Mouse (Mus musculus): ENCODE data around the gene Tnfrsf1a. TPM values are rescaled to one million over a fixed set of nuclear protein-coding genes. Genes with fewer than 3 reads are reported as not detected.

Tnfrsf1a gene
- polyA plus RNA-seq, 1 experiment from 2014 or later = 32.8 TPM

GRCm38 (mm10) chr6:125354352-125355151, 5.4 kb downstream of the Tnfrsf1a start:
- Histone ChIP-seq H3K27ac (ENCODE audit: low read length) (peak overlapping the region; percentile 10), H3K9me3 (replicated peaks; ENCODE audit: control insufficient read depth, low read length) (no peaks in the 10 kb centered on the region), H3K4me3 (ENCODE audit: low read depth, low read length) (no peak overlapping the region), H3K27me3 (ENCODE audit: control insufficient read depth, insufficient read depth, low read depth, low read length) (no peaks in the 10 kb centered on the region), H3K36me3 (ENCODE audit: control insufficient read depth, insufficient read depth) (peaks cover 4% of the 10 kb centered on the region), H3K9ac (ENCODE audit: low read depth, low read length) (no peak overlapping the region), H3K4me1 (ENCODE audit: control insufficient read depth, low read depth, low read length) (peaks cover 41% of the 10 kb centered on the region), H3K4me2 (ENCODE audit: low read depth, low read length) (peak overlapping the region; percentile 33)
- 8% methylated on average over 14 of the region's 14 CpGs for WGBS (ENCODE audit: insufficient replicate concordance)
- ATAC-seq (ENCODE audit: low read depth) = peak; percentile 54

DNA sequence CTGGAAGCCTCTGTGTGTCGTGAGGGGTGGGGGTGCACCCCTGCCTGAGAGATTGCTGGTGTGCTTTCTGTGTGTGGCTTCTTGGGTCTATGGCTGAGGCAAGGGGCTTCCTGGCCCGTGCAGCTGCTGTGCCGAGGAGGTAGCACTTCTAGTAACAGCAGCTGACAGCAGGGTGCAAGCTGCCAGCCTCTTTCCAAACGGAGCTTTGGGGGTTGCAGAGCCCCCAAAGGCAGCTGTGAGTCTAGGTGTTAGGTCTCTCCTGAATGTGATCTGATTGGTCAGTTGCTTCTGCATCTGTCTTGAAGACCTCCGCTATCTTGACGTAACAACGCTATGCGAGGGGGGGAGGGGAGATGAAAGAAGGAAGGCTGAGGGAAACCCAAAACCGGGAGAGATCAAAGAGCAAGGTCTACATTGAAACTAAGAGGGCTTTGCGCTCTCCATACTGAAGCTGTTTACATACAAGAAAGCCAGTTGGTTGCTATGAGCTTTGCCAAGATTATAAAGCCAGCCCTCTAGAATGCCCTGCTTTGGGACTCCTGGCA, 6.1 kb downstream of the Tnfrsf1a start:
- H3K4me3 ChIP-seq (ENCODE audit: low read depth, low read length) = no peak overlapping the region
- no peaks in the 10 kb centered on the region for H3K9me3 ChIP-seq (replicated peaks; ENCODE audit: control insufficient read depth, low read length)
- H3K27me3 ChIP-seq (ENCODE audit: control insufficient read depth, insufficient read depth, low read depth, low read length) = no peaks in the 10 kb centered on the region
- H3K4me1 ChIP-seq (ENCODE audit: control insufficient read depth, low read depth, low read length) = peaks cover 41% of the 10 kb centered on the region
- H3K27ac ChIP-seq (ENCODE audit: low read length) = no peak overlapping the region; the same call in 1 of the 2 replicates
- no peak overlapping the region for H3K9ac ChIP-seq (ENCODE audit: low read depth, low read length)
- 10% methylated on average over 10 of the region's 10 CpGs for WGBS (ENCODE audit: insufficient replicate concordance)
- no peak; the same call in 1 of the 2 replicates for ATAC-seq (ENCODE audit: low read depth)
- peaks cover 4% of the 10 kb centered on the region for H3K36me3 ChIP-seq (ENCODE audit: control insufficient read depth, insufficient read depth)
- peak overlapping the region; percentile 6 for H3K4me2 ChIP-seq (ENCODE audit: low read depth, low read length)

GRCm38 (mm10) chr6:125356264-125356663, 7.1 kb downstream of the Tnfrsf1a start:
- Histone ChIP-seq H3K27me3 (ENCODE audit: control insufficient read depth, insufficient read depth, low read depth, low read length) (no peaks in the 10 kb centered on the region), H3K4me1 (ENCODE audit: control insufficient read depth, low read depth, low read length) (peaks cover 41% of the 10 kb centered on the region), H3K9me3 (replicated peaks; ENCODE audit: control insufficient read depth, low read length) (no peaks in the 10 kb centered on the region), H3K4me2 (ENCODE audit: low read depth, low read length) (no peak overlapping the region), H3K4me3 (ENCODE audit: low read depth, low read length) (no peak overlapping the region), H3K9ac (ENCODE audit: low read depth, low read length) (no peak overlapping the region), H3K27ac (ENCODE audit: low read length) (no peak overlapping the region), H3K36me3 (ENCODE audit: control insufficient read depth, insufficient read depth) (peaks cover 4% of the 10 kb centered on the region)
- 53% methylated on average over 8 of the region's 8 CpGs for WGBS (ENCODE audit: insufficient replicate concordance)
- no peak for ATAC-seq (ENCODE audit: low read depth)

DNA sequence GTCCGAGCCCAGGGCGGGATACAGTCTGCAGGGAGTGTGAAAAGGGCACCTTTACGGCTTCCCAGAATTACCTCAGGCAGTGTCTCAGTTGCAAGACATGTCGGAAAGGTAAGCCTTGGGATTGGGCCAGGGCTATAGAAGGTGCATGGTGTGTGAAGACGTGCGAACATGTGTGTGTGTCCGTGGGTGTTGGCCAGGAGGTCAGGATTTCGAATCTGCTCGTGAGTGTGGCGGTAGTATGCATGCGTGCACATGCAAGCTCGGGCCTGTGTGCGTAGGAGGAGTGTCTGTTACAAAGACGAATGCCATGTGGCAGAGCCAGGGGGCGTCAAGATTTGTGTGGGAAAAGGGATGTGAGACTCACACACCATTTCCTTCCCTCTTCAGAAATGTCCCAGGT, 8.2 kb downstream of the Tnfrsf1a start:
- no peak for ATAC-seq (ENCODE audit: low read depth)
- Histone ChIP-seq H3K4me3 (ENCODE audit: low read depth, low read length) (no peak overlapping the region), H3K36me3 (ENCODE audit: control insufficient read depth, insufficient read depth) (peaks cover 13% of the 10 kb centered on the region), H3K27me3 (ENCODE audit: control insufficient read depth, insufficient read depth, low read depth, low read length) (no peaks in the 10 kb centered on the region), H3K9ac (ENCODE audit: low read depth, low read length) (no peak overlapping the region), H3K4me2 (ENCODE audit: low read depth, low read length) (no peak overlapping the region), H3K27ac (ENCODE audit: low read length) (no peak overlapping the region), H3K9me3 (replicated peaks; ENCODE audit: control insufficient read depth, low read length) (no peaks in the 10 kb centered on the region), H3K4me1 (ENCODE audit: control insufficient read depth, low read depth, low read length) (peaks cover 31% of the 10 kb centered on the region)
- 72% methylated on average over 15 of the region's 15 CpGs for WGBS (ENCODE audit: insufficient replicate concordance)

DNA sequence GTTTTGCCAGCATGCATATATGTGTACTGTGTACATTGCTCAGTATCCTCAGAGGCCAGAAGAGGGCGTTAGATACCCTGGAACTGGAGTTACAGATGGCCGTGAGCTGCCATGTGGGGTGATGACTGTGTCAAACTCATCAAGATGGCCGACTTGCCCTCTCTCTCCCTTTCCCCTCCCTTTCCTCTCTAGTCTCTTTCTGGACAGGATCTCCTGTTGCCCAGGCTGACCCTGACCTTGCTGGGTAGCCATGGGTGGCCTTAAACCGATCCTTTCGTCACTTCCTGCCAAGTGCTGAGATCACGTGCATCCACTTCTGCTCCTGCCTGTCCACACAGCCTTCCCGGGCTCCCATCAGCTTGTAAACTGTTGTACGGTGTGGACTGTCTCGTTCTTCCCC, 10.8 kb downstream of the Tnfrsf1a start:
- H3K4me2 ChIP-seq (ENCODE audit: low read depth, low read length) = no peak overlapping the region
- 43% methylated on average over 9 of the region's 9 CpGs for WGBS (ENCODE audit: insufficient replicate concordance)
- H3K4me1 ChIP-seq (ENCODE audit: control insufficient read depth, low read depth, low read length) = peaks cover 19% of the 10 kb centered on the region
- H3K36me3 ChIP-seq (ENCODE audit: control insufficient read depth, insufficient read depth) = peaks cover 13% of the 10 kb centered on the region
- no peaks in the 10 kb centered on the region for H3K9me3 ChIP-seq (replicated peaks; ENCODE audit: control insufficient read depth, low read length)
- no peaks in the 10 kb centered on the region for H3K27me3 ChIP-seq (ENCODE audit: control insufficient read depth, insufficient read depth, low read depth, low read length)
- ATAC-seq (ENCODE audit: low read depth) = no peak
- H3K27ac ChIP-seq (ENCODE audit: low read length) = no peak overlapping the region
- no peak overlapping the region for H3K9ac ChIP-seq (ENCODE audit: low read depth, low read length)
- no peak overlapping the region for H3K4me3 ChIP-seq (ENCODE audit: low read depth, low read length)

- H3K4me2 ChIP-seq (ENCODE audit: low read depth, low read length) = no peak overlapping the region
- peaks cover 11% of the 10 kb centered on the region for H3K4me1 ChIP-seq (ENCODE audit: control insufficient read depth, low read depth, low read length)
- H3K27me3 ChIP-seq (ENCODE audit: control insufficient read depth, insufficient read depth, low read depth, low read length) = no peaks in the 10 kb centered on the region
- H3K9ac ChIP-seq (ENCODE audit: low read depth, low read length) = no peak overlapping the region
- WGBS (ENCODE audit: insufficient replicate concordance) = 75% methylated on average over 9 of the region's 9 CpGs
- ATAC-seq (ENCODE audit: low read depth) = no peak
- peaks cover 13% of the 10 kb centered on the region for H3K36me3 ChIP-seq (ENCODE audit: control insufficient read depth, insufficient read depth)
- no peak overlapping the region for H3K4me3 ChIP-seq (ENCODE audit: low read depth, low read length)
- H3K9me3 ChIP-seq (replicated peaks; ENCODE audit: control insufficient read depth, low read length) = no peaks in the 10 kb centered on the region
- no peak overlapping the region for H3K27ac ChIP-seq (ENCODE audit: low read length)
Measured at GRCm38 (mm10) chr6:125360846-125361245, 11.7 kb downstream of the Tnfrsf1a start.

- H3K27me3 ChIP-seq (ENCODE audit: control insufficient read depth, insufficient read depth, low read depth, low read length) = no peaks in the 10 kb centered on the region
- no peak overlapping the region for H3K27ac ChIP-seq (ENCODE audit: low read length)
- H3K4me2 ChIP-seq (ENCODE audit: low read depth, low read length) = no peak overlapping the region
- H3K9me3 ChIP-seq (replicated peaks; ENCODE audit: control insufficient read depth, low read length) = no peaks in the 10 kb centered on the region
- no peak for ATAC-seq (ENCODE audit: low read depth)
- no peak overlapping the region for H3K9ac ChIP-seq (ENCODE audit: low read depth, low read length)
- peaks cover 6% of the 10 kb centered on the region for H3K4me1 ChIP-seq (ENCODE audit: control insufficient read depth, low read depth, low read length)
- WGBS (ENCODE audit: insufficient replicate concordance) = 65% methylated on average over 37 of the region's 38 CpGs
- peaks cover 13% of the 10 kb centered on the region for H3K36me3 ChIP-seq (ENCODE audit: control insufficient read depth, insufficient read depth)
- no peak overlapping the region for H3K4me3 ChIP-seq (ENCODE audit: low read depth, low read length)
Measured at GRCm38 (mm10) chr6:125361467-125362291, 12.5 kb downstream of the Tnfrsf1a start.

DNA sequence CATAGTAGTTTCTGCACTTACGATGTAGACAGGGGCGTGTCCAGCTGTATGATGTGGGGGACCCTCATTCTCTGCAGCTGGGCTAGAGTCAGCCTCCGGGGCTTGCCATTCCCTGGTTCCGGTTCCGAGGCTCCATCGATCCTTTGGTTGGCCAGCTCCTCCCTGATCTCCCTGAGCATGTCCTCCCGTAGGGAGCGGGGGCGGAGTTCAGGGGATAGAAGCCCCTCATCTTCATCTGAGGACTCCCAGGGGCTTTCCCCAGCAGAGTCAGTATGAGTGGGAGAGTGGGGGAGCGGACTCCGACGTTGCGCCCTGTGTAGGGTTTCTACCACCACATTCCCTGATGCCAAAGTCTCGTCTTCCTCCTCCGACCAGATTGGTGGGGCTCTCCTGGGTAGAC, 13.9 kb downstream of the Tnfrsf1a start:
- ATAC-seq (ENCODE audit: low read depth) = no peak
- Histone ChIP-seq H3K27ac (ENCODE audit: low read length) (no peak overlapping the region; the same call in 1 of the 2 replicates), H3K4me3 (ENCODE audit: low read depth, low read length) (no peak overlapping the region), H3K27me3 (ENCODE audit: control insufficient read depth, insufficient read depth, low read depth, low read length) (no peaks in the 10 kb centered on the region), H3K4me2 (ENCODE audit: low read depth, low read length) (no peak overlapping the region; the same call in 1 of the 2 replicates), H3K36me3 (ENCODE audit: control insufficient read depth, insufficient read depth) (peaks cover 9% of the 10 kb centered on the region), H3K9me3 (replicated peaks; ENCODE audit: control insufficient read depth, low read length) (no peaks in the 10 kb centered on the region), H3K9ac (ENCODE audit: low read depth, low read length) (no peak overlapping the region), H3K4me1 (ENCODE audit: control insufficient read depth, low read depth, low read length) (peaks cover 6% of the 10 kb centered on the region)
- WGBS (ENCODE audit: insufficient replicate concordance) = 43% methylated on average over 15 of the region's 15 CpGs
